Mouse (Mus musculus): ENCODE data around the gene Ptms. TPM values are rescaled to one million over a fixed set of nuclear protein-coding genes. Genes with fewer than 3 reads are reported as not detected.

Gene Ptms
- 1,000 to 10,000 TPM; 2,499 to 3,064 TPM for polyA plus RNA-seq (2012; fragmentation: generic; extraction: Trizol)

DNA sequence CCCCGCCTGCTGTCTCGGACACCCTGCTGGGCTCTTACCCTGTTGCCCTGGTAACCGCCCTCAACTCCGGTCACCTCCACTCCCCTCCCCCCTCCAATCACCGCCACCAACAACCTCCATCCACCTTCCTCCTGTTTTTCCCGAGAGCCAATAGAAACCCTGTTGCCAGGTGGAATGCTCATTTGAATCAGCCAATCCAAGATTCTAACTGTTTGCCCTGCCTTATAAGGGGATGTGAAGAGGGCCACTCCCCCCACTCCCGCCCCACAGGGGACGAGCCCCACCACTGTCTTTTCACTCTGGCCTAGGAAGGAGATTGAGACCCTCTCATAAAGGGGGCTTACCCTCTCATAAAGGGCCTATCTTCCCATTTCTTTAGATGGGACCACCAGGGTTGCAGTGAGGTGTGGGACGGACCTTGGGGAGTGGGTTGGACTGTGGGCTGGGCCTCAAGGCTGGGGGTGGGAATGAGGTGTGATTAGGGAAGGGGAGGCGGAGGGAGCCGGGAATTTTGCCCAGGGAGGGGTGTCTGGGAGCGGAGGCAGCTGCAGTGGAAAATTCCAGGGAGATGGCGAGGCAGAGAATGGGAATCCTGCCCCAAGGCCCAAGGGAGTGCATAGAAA lies at the start of gene Ptms:
Gene Ptms (minus strand): TSS at position 409 of the 623 bp plus-strand sequence.

GRCm38 (mm10) chr6:124965088-124965719 lies 45.3 kb upstream of the Ptms start, which contains the start of gene Cops7a:
Gene Cops7a (minus strand): TSS chr6:124965538.

GRCm38 (mm10) chr6:124930754-124931524 lies 11.0 kb upstream of the Ptms start, which contains the start of gene Mlf2:
Gene Mlf2 (plus strand): TSS chr6:124931386.

DNA sequence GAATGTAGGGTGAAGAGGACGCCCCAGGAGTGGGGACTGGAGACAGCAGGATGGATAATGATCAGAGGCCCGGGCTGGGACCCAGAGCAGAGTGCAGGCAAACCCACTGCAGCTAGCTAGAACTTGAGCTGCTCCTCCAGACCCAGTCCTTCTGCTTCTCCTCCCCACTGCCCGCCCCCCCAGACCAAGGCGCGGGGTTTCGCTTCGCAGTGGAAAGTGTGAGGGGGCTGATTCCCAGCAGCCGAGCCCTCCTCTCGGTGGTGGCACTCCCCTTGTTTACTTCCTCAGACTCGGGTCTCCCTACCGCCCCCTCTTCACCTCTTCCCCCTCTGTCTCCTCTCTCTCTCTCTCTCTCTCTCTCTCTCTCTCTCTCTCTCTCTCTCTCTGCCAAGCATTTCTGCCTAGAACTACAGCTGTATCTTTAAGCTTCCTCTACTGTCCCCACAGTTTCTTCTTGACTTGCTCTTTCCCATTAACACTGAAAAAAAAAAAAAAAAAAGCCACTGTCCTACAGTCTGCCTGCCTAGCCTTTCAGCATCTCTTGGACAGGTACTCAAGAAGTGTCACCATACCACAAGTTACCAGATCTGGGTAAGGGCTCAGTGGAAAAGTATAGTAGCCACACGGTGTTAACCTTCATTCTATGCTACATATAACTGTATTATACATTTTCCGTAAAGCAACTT lies 8.2 kb downstream of the Ptms start, which contains the start of gene Lag3:
Gene Lag3 (minus strand): TSS at position 173 of the 686 bp plus-strand sequence.

DNA sequence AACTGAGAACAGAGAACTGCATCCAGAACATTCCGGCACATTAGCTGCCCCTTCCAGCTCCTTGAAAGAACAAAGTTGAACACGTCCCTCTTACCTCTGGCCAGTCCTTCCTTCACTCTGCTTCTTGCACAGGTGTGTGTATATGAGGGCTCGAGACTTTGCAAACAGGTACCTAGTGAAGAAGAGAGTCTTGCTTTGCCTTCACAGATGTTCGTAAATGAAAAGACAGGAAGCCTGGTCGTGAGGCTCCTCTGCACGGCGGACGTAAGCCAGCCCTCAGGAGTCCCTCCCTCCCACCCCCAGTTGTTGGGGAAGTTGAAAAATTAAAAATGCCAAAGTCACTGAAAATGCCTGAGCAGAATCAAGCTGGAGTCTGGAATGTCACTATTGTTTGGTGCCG lies 31.9 kb downstream of the Ptms start, which contains the start of gene Cd4:
Gene Cd4 (minus strand): TSS at position 236 of the 400 bp plus-strand sequence.

Other genes starting within 250 kb of the Ptms start
- gene Emg1, start 207.9 kb downstream of the Ptms start, polyA plus RNA-seq (2012; fragmentation: generic; extraction: Trizol) = 100 to 1,000 TPM in 1 of 2 experiments, 10 to 100 TPM in 1; 89.9 to 126 TPM
- 100 to 1,000 TPM; 220 to 503 TPM for gene Phb2, start 207.8 kb downstream of the Ptms start, polyA plus RNA-seq (2012; fragmentation: generic; extraction: Trizol)
- gene Ptpn6, start 181.4 kb downstream of the Ptms start, polyA plus RNA-seq (2012; fragmentation: generic; extraction: Trizol) = 1 to 10 TPM; 2.3 to 5.1 TPM
- 100 to 1,000 TPM; 306 to 579 TPM for gene Grcc10, start 178.7 kb downstream of the Ptms start, polyA plus RNA-seq (2012; fragmentation: generic; extraction: Trizol)
- gene Gm45234, start 164.1 kb downstream of the Ptms start, polyA plus RNA-seq (2012; fragmentation: generic; extraction: Trizol) = under 1 TPM; 0.01 to 0.13 TPM
- gene Atn1, start 163.6 kb downstream of the Ptms start, polyA plus RNA-seq (2012; fragmentation: generic; extraction: Trizol) = 10 to 100 TPM; 23.4 to 84.9 TPM
- 10 to 100 TPM in 1 of 2 experiments, 1 to 10 TPM in 1; 1.9 to 14.4 TPM for gene Eno2, start 150.4 kb downstream of the Ptms start, polyA plus RNA-seq (2012; fragmentation: generic; extraction: Trizol)
- gene Lrrc23, start 140.4 kb downstream of the Ptms start, polyA plus RNA-seq (2012; fragmentation: generic; extraction: Trizol) = under 1 TPM; 0.04 to 0.31 TPM
- 10 to 100 TPM; 25.7 to 50.6 TPM for gene Spsb2, start 111.4 kb downstream of the Ptms start, polyA plus RNA-seq (2012; fragmentation: generic; extraction: Trizol)
- 100 to 1,000 TPM; 586 to 773 TPM for gene Tpi1, start 105.8 kb downstream of the Ptms start, polyA plus RNA-seq (2012; fragmentation: generic; extraction: Trizol)
- gene Usp5, start 90.6 kb downstream of the Ptms start, polyA plus RNA-seq (2012; fragmentation: generic; extraction: Trizol) = 100 to 1,000 TPM; 101 to 117 TPM
- 100 to 1,000 TPM in 1 of 2 experiments, 10 to 100 TPM in 1; 55.6 to 112 TPM for gene Cdca3, start 90.6 kb downstream of the Ptms start, polyA plus RNA-seq (2012; fragmentation: generic; extraction: Trizol)
- under 1 TPM; 0.01 to 0.12 TPM for gene Gnb3, start 79.8 kb downstream of the Ptms start, polyA plus RNA-seq (2012; fragmentation: generic; extraction: Trizol)
- 10 to 100 TPM in 1 of 2 experiments, 1 to 10 TPM in 1; 4.9 to 50.4 TPM for gene P3h3, start 62.4 kb downstream of the Ptms start, polyA plus RNA-seq (2012; fragmentation: generic; extraction: Trizol)
- 1 to 10 TPM in 1 of 2 experiments, under 1 TPM in 1; 0.09 to 3.1 TPM for gene Gpr162, start 56.1 kb downstream of the Ptms start, polyA plus RNA-seq (2012; fragmentation: generic; extraction: Trizol)
- under 1 TPM in 1 of 2 experiments, not detected in 1; 0.04 TPM for gene Cd4, start 31.9 kb downstream of the Ptms start, polyA plus RNA-seq (2012; fragmentation: generic; extraction: Trizol)
- 1 to 10 TPM in 1 of 2 experiments, under 1 TPM in 1; 0.13 to 1.9 TPM for gene Lag3, start 8.4 kb downstream of the Ptms start, polyA plus RNA-seq (2012; fragmentation: generic; extraction: Trizol)
- 100 to 1,000 TPM; 293 to 332 TPM for gene Mlf2, start 11.3 kb upstream of the Ptms start, polyA plus RNA-seq (2012; fragmentation: generic; extraction: Trizol)
- gene Cops7a, start 45.4 kb upstream of the Ptms start, polyA plus RNA-seq (2012; fragmentation: generic; extraction: Trizol) = 100 to 1,000 TPM in 1 of 2 experiments, 10 to 100 TPM in 1; 99.3 to 123 TPM
- 10 to 100 TPM in 1 of 2 experiments, 1 to 10 TPM in 1; 3.0 to 14.0 TPM for gene Pianp, start 76.6 kb upstream of the Ptms start, polyA plus RNA-seq (2012; fragmentation: generic; extraction: Trizol)
- 10 to 100 TPM in 1 of 2 experiments, 1 to 10 TPM in 1; 9.5 to 27.6 TPM for gene Zfp384, start 89.0 kb upstream of the Ptms start, polyA plus RNA-seq (2012; fragmentation: generic; extraction: Trizol)
- gene Ing4, start 119.7 kb upstream of the Ptms start, polyA plus RNA-seq (2012; fragmentation: generic; extraction: Trizol) = 10 to 100 TPM; 15.4 to 76.7 TPM
- gene Acrbp, start 129.6 kb upstream of the Ptms start, polyA plus RNA-seq (2012; fragmentation: generic; extraction: Trizol) = 1 to 10 TPM in 1 of 2 experiments, under 1 TPM in 1; 0.32 to 8.6 TPM
- under 1 TPM in 1 of 2 experiments, not detected in 1; 0.09 TPM for gene Lpar5, start 147.8 kb upstream of the Ptms start, polyA plus RNA-seq (2012; fragmentation: generic; extraction: Trizol)
- gene Chd4, start 175.9 kb upstream of the Ptms start, polyA plus RNA-seq (2012; fragmentation: generic; extraction: Trizol) = 100 to 1,000 TPM in 1 of 2 experiments, 10 to 100 TPM in 1; 17.2 to 106 TPM
- gene Nop2, start 211.8 kb upstream of the Ptms start, polyA plus RNA-seq (2012; fragmentation: generic; extraction: Trizol) = 10 to 100 TPM; 25.7 to 58.8 TPM
- 10 to 100 TPM in 1 of 2 experiments, 1 to 10 TPM in 1; 4.2 to 22.1 TPM for gene Iffo1, start 225.1 kb upstream of the Ptms start, polyA plus RNA-seq (2012; fragmentation: generic; extraction: Trizol)
- gene Gapdh, start 246.4 kb upstream of the Ptms start, polyA plus RNA-seq (2012; fragmentation: generic; extraction: Trizol) = 1,000 to 10,000 TPM; 2,700 to 7,122 TPM

Measured in C3H10T1/2 (cell line).